Mouse (Mus musculus) liver, postnatal 0 days (tissue): Measurements from ENCODE around the gene Cars.

Experiments
- CTCF ChIP-seq: sonication (generic); IDR thresholded peaks from 2 replicates; pipeline ENCODE4 v1.5.1; 2016; ENCODE audit warnings: antibody characterized with exemption, low read depth
- EP300 ChIP-seq: IDR thresholded peaks from 2 replicates; pipeline ENCODE4 v1.6.1; 2016; ENCODE audit warnings: antibody characterized with exemption, low read depth, mild to moderate bottlenecking

DNA sequence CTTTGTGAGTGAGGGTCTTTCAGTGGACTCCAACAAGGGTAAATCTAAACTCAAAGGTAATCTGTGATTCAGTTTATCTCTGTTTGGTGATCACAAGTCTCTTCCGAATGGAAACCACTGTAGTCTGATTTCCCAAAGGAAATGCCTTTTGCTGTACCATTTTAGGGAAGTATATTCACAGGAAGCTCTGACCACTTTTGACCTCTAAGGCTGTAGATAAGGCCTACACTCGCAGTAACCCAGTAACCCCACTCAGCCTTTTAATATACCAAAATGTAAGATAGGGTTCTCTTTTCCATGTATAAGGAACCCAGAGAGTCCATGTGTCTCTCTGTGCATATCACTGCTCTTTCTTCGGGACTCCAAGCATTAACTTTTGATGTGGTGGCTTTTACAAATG, 5.4 kb upstream of the Cars start:
- TF ChIP-seq CTCF: no peak
- TF ChIP-seq EP300: no peak
